Mouse (Mus musculus): ENCODE measurements at regions not wholly inside any gene's neighbourhood (a gene's known extent, or its start where the extent isn't known, plus 50 kb on each side); places are given as distances from the start of the nearest gene placed in this dataset.
A peak's percentile ranks its signal among the peaks of the same experiment; 100 is the strongest.
"Not testable (repeated sequence)": the region's sequence is repeated elsewhere in the genome, so short reads cannot be mapped to it uniquely, and the experiment has no call there.

- no peak overlapping the region for H3K4me2 ChIP-seq (ENCODE audit: low read length)
- H3K9ac ChIP-seq (replicated peaks; ENCODE audit: low read length) = no peak overlapping the region
- no peak overlapping the region for H3K4me3 ChIP-seq (replicated peaks; ENCODE audit: low read depth, low read length)
- no peaks in the 10 kb centered on the region for H3K27me3 ChIP-seq (ENCODE audit: control insufficient read depth, insufficient read depth, low read length)
- H3K36me3 ChIP-seq (ENCODE audit: control insufficient read depth, insufficient read depth, low read length) = no peaks in the 10 kb centered on the region
- 0 out of 2 replicates have a peak, but pooled peaks cover 1% of the 10 kb centered on the region for H3K4me1 ChIP-seq (ENCODE audit: control insufficient read depth, insufficient read depth, low read length)
- DNase-seq = no peak
- no peak for ATAC-seq (ENCODE audit: low FRiP score, low TSS enrichment)
- H3K9me3 ChIP-seq (ENCODE audit: control insufficient read depth, low read length) = no peaks in the 10 kb centered on the region
- no peak overlapping the region for H3K27ac ChIP-seq (replicated peaks; ENCODE audit: low read depth, low read length)
- WGBS = 89% methylated on average over 3 of the region's 3 CpGs
These were observed 217.9 kb downstream of the Cetn3 start for GRCm38 (mm10) chr13:82000681-82001212.

- no peak overlapping the region for H3K27ac ChIP-seq (replicated peaks; ENCODE audit: low read depth, low read length)
- DNase-seq (peak; percentile 31), ATAC-seq (ENCODE audit: low FRiP score, low TSS enrichment) (0 out of 2 replicates have a peak, but pooled peaks have one; percentile 46)
- 0 out of 2 replicates have a peak, but pooled peaks cover 3% of the 10 kb centered on the region for H3K4me1 ChIP-seq (ENCODE audit: control insufficient read depth, insufficient read depth, low read length)
- H3K4me3 ChIP-seq (replicated peaks; ENCODE audit: low read depth, low read length) = no peak overlapping the region
- no peaks in the 10 kb centered on the region for H3K27me3 ChIP-seq (ENCODE audit: control insufficient read depth, insufficient read depth, low read length)
- H3K4me2 ChIP-seq (ENCODE audit: low read length) = no peak overlapping the region
- no peaks in the 10 kb centered on the region for H3K9me3 ChIP-seq (ENCODE audit: control insufficient read depth, low read length)
- H3K36me3 ChIP-seq (ENCODE audit: control insufficient read depth, insufficient read depth, low read length) = no peaks in the 10 kb centered on the region
- WGBS = 53% methylated on average over 7 of the region's 7 CpGs
- no peak overlapping the region for H3K9ac ChIP-seq (replicated peaks; ENCODE audit: low read length)
These were observed 223.3 kb downstream of the Cetn3 start for GRCm38 (mm10) chr13:82005929-82006726.

- H3K27ac ChIP-seq (replicated peaks; ENCODE audit: low read depth, low read length) = no peak overlapping the region
- no peaks in the 10 kb centered on the region for H3K9me3 ChIP-seq (ENCODE audit: control insufficient read depth, low read length)
- ATAC-seq (ENCODE audit: low FRiP score, low TSS enrichment) = no peak
- no peaks in the 10 kb centered on the region for H3K36me3 ChIP-seq (ENCODE audit: control insufficient read depth, insufficient read depth, low read length)
- 0 out of 2 replicates have a peak, but pooled peaks cover 3% of the 10 kb centered on the region for H3K4me1 ChIP-seq (ENCODE audit: control insufficient read depth, insufficient read depth, low read length)
- H3K27me3 ChIP-seq (ENCODE audit: control insufficient read depth, insufficient read depth, low read length) = no peaks in the 10 kb centered on the region
- no peak overlapping the region for H3K4me2 ChIP-seq (ENCODE audit: low read length)
- peak; percentile 12 for DNase-seq
- no peak overlapping the region for H3K9ac ChIP-seq (replicated peaks; ENCODE audit: low read length)
- H3K4me3 ChIP-seq (replicated peaks; ENCODE audit: low read depth, low read length) = no peak overlapping the region
These were observed 224.3 kb downstream of the Cetn3 start for GRCm38 (mm10) chr13:82007222-82007621.

GRCm38 (mm10) chr13:82039623-82040022 lies 256.7 kb downstream of the Cetn3 start:
- WGBS = 37% methylated on average over 2 of the region's 2 CpGs
- H3K36me3 ChIP-seq (ENCODE audit: control insufficient read depth, insufficient read depth, low read length) = no peaks in the 10 kb centered on the region
- DNase-seq = peak; percentile 9
- no peaks in the 10 kb centered on the region for H3K4me1 ChIP-seq (ENCODE audit: control insufficient read depth, insufficient read depth, low read length)
- no peaks in the 10 kb centered on the region for H3K9me3 ChIP-seq (ENCODE audit: control insufficient read depth, low read length)
- no peak overlapping the region for H3K27ac ChIP-seq (replicated peaks; ENCODE audit: low read depth, low read length)
- no peak overlapping the region for H3K4me2 ChIP-seq (ENCODE audit: low read length)
- no peak overlapping the region for H3K4me3 ChIP-seq (replicated peaks; ENCODE audit: low read depth, low read length)
- no peaks in the 10 kb centered on the region for H3K27me3 ChIP-seq (ENCODE audit: control insufficient read depth, insufficient read depth, low read length)
- H3K9ac ChIP-seq (replicated peaks; ENCODE audit: low read length) = no peak overlapping the region
- ATAC-seq (ENCODE audit: low FRiP score, low TSS enrichment) = no peak

- H3K9ac ChIP-seq (replicated peaks; ENCODE audit: low read length) = no peak overlapping the region
- no peak overlapping the region for H3K27ac ChIP-seq (replicated peaks; ENCODE audit: low read depth, low read length)
- H3K9me3 ChIP-seq (ENCODE audit: control insufficient read depth, low read length) = no peaks in the 10 kb centered on the region
- no peaks in the 10 kb centered on the region for H3K36me3 ChIP-seq (ENCODE audit: control insufficient read depth, insufficient read depth, low read length)
- ATAC-seq (ENCODE audit: low FRiP score, low TSS enrichment) (no peak; the same call in 1 of the 2 replicates), DNase-seq (peak; percentile 54)
- H3K27me3 ChIP-seq (ENCODE audit: control insufficient read depth, insufficient read depth, low read length) = no peaks in the 10 kb centered on the region
- no peak overlapping the region for H3K4me3 ChIP-seq (replicated peaks; ENCODE audit: low read depth, low read length)
- H3K4me2 ChIP-seq (ENCODE audit: low read length) = no peak overlapping the region
- WGBS = 44% methylated on average over 3 of the region's 3 CpGs
- H3K4me1 ChIP-seq (ENCODE audit: control insufficient read depth, insufficient read depth, low read length) = 0 out of 2 replicates have a peak, but pooled peaks cover 16% of the 10 kb centered on the region
These were observed 275.4 kb downstream of the Cetn3 start for GRCm38 (mm10) chr13:82058131-82058731.

- 88% methylated on average over 3 of the region's 3 CpGs for WGBS
- H3K9me3 ChIP-seq (ENCODE audit: control insufficient read depth, low read length) = no peaks in the 10 kb centered on the region
- 0 out of 2 replicates have a peak, but pooled peaks cover 16% of the 10 kb centered on the region for H3K4me1 ChIP-seq (ENCODE audit: control insufficient read depth, insufficient read depth, low read length)
- H3K27me3 ChIP-seq (ENCODE audit: control insufficient read depth, insufficient read depth, low read length) = no peaks in the 10 kb centered on the region
- no peak overlapping the region for H3K27ac ChIP-seq (replicated peaks; ENCODE audit: low read depth, low read length)
- no peak for ATAC-seq (ENCODE audit: low FRiP score, low TSS enrichment)
- H3K9ac ChIP-seq (replicated peaks; ENCODE audit: low read length) = no peak overlapping the region
- H3K36me3 ChIP-seq (ENCODE audit: control insufficient read depth, insufficient read depth, low read length) = no peaks in the 10 kb centered on the region
- no peak for DNase-seq
- no peak overlapping the region for H3K4me2 ChIP-seq (ENCODE audit: low read length)
- H3K4me3 ChIP-seq (replicated peaks; ENCODE audit: low read depth, low read length) = no peak overlapping the region
These were observed 276.0 kb downstream of the Cetn3 start for GRCm38 (mm10) chr13:82058872-82059271.

GRCm38 (mm10) chr13:82059498-82059897 lies 276.6 kb downstream of the Cetn3 start:
- 28% methylated on average over 5 of the region's 5 CpGs for WGBS

GRCm38 (mm10) chr13:82063880-82064279 lies 281.0 kb downstream of the Cetn3 start:
- ATAC-seq (ENCODE audit: low FRiP score, low TSS enrichment); H3K36me3 ChIP-seq (ENCODE audit: control insufficient read depth, insufficient read depth, low read length); H3K27ac ChIP-seq (replicated peaks; ENCODE audit: low read depth, low read length); H3K9ac ChIP-seq (replicated peaks; ENCODE audit: low read length); H3K4me3 ChIP-seq (replicated peaks; ENCODE audit: low read depth, low read length); H3K9me3 ChIP-seq (ENCODE audit: control insufficient read depth, low read length); DNase-seq; H3K4me1 ChIP-seq (ENCODE audit: control insufficient read depth, insufficient read depth, low read length); H3K27me3 ChIP-seq (ENCODE audit: control insufficient read depth, insufficient read depth, low read length); H3K4me2 ChIP-seq (ENCODE audit: low read length): not testable (repeated sequence)
- 92% methylated on average over 2 of the region's 2 CpGs for WGBS

More at GRCm38 (mm10) chr13:82059498-82059897, 276.6 kb downstream of the Cetn3 start:
- peak; percentile 87 for DNase-seq
- Histone ChIP-seq H3K9me3 (ENCODE audit: control insufficient read depth, low read length) (no peaks in the 10 kb centered on the region), H3K9ac (replicated peaks; ENCODE audit: low read length) (no peak overlapping the region), H3K4me3 (replicated peaks; ENCODE audit: low read depth, low read length) (no peak overlapping the region), H3K4me2 (ENCODE audit: low read length) (no peak overlapping the region), H3K4me1 (ENCODE audit: control insufficient read depth, insufficient read depth, low read length) (0 out of 2 replicates have a peak, but pooled peaks cover 16% of the 10 kb centered on the region), H3K27ac (replicated peaks; ENCODE audit: low read depth, low read length) (no peak overlapping the region), H3K36me3 (ENCODE audit: control insufficient read depth, insufficient read depth, low read length) (no peaks in the 10 kb centered on the region), H3K27me3 (ENCODE audit: control insufficient read depth, insufficient read depth, low read length) (no peaks in the 10 kb centered on the region)
- peak; percentile 68 for ATAC-seq (ENCODE audit: low FRiP score, low TSS enrichment)

All from midbrain, embryonic 14.5 days (tissue).